Mouse (Mus musculus) G1E (cell line): ENCODE results near the gene Napa. TPM values are rescaled to one million over a fixed set of nuclear protein-coding genes. Genes with fewer than 3 reads are reported as not detected.
A peak's percentile ranks its signal among the peaks of the same experiment; 100 is the strongest.

ENCODE experiments used
- ATAC-seq: 2 replicates; pipeline ENCODE4 v1.8.0; 2016; ENCODE audit warnings: mild to moderate bottlenecking; ENCODE audit not compliant: insufficient number of reproducible peaks, poor library complexity, low FRiP score, severe bottlenecking; ENCODE audit errors: extremely low read depth
- DNase-seq: peaks from one replicate; pipeline ENCODE4 v3.0.0; 2012; ENCODE audit warnings: low spot score
- H3K27me3 ChIP-seq: 2 replicates; pipeline ENCODE4 v1.6.1; 2012; ENCODE audit warnings: mild to moderate bottlenecking, low read length, inconsistent platforms; ENCODE audit not compliant: insufficient read depth
- H3K36me3 ChIP-seq: replicated peaks from 2 replicates; pipeline ENCODE3; 2012; ENCODE audit warnings: mild to moderate bottlenecking, inconsistent platforms
- H3K4me1 ChIP-seq: 2 replicates; pipeline ENCODE4 v1.6.1; 2012; ENCODE audit warnings: low read depth, low read length, inconsistent platforms, mixed read lengths; ENCODE audit not compliant: insufficient read depth
- H3K4me3 ChIP-seq: 2 replicates; pipeline ENCODE4 v1.5.1; 2012; ENCODE audit warnings: low read depth, mild to moderate bottlenecking, inconsistent platforms, low read length, moderate library complexity, mixed read lengths
- H3K9me3 ChIP-seq: replicated peaks from 2 replicates; pipeline ENCODE4 v1.6.1; 2012; ENCODE audit warnings: inconsistent platforms
- CTCF ChIP-seq: IDR thresholded peaks from 2 replicates; pipeline ENCODE4 v1.5.1; 2012; ENCODE audit warnings: low read depth, low read length, inconsistent platforms, mixed read lengths
- GATA1 ChIP-seq: IDR thresholded peaks from 2 replicates; pipeline ENCODE4 v1.6.1; 2012; ENCODE audit warnings: borderline replicate concordance, low read length, inconsistent platforms, mixed read lengths
- GATA2 ChIP-seq: IDR thresholded peaks from 2 replicates; pipeline ENCODE4 v1.6.1; 2012; ENCODE audit warnings: low read depth, low read length, inconsistent platforms, borderline replicate concordance
- POLR2AphosphoS5 ChIP-seq: IDR thresholded peaks from 2 replicates; pipeline ENCODE4 v1.6.1; 2012; ENCODE audit warnings: low read depth, low read length, inconsistent platforms; ENCODE audit not compliant: insufficient replicate concordance
- TAL1 ChIP-seq: conservative IDR thresholded peaks from 2 replicates; pipeline ENCODE4 v1.6.1; 2012; ENCODE audit warnings: low read depth, low read length, inconsistent platforms, mixed read lengths
- polyA plus RNA-seq: library from polyadenylated mRNA; stranded (reverse); fragments of >175 nt; gene quantifications from 2 replicates; pipeline ENCODE4 v1.2.3, GENCODE M21; 2012
- total RNA-seq, 2 experiments: library from RNA; stranded (forward) in 1 of 2; stranded (reverse) in 1 of 2; fragments of 200-1000 nt in 1 of 2; fragments of >200 nt in 1 of 2; fragmentation: Nextera tagmentation in 1 of 2; gene quantifications; 2 replicates each; pipeline ENCODE4 v1.2.3; 2014 to 2017

Napa gene
- total and polyA plus RNA-seq, 3 experiments: 73.6 to 156 (median 137) TPM

DNA sequence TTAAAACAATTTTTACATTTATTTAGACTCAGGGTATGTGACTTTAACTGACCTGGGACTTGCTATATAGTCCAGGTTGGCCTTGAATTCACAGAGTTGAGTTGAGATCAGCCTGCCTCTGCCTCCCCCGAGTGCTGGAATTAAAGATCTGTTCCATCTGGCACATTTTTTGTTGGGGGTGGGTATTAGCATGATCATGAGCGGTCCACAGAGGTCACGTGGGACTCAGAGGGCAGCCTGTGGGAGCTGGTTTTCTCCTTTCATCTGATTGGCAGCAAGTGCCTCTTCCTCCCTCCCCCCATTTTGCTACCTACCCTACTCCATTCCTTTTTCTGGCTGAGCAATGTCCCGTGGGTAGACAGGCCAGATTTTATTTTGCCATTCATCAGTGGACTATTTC, 17.7 kb upstream of the Napa start:
- Histone ChIP-seq H3K9me3 (no peaks in the 10 kb centered on the region), H3K4me1 (no peaks in the 10 kb centered on the region; the same call in 1 of the 2 replicates), H3K27me3 (peaks cover 40% of the 10 kb centered on the region), H3K4me3 (no peak overlapping the region), H3K36me3 (no peaks in the 10 kb centered on the region)
- no peak for TF ChIP-seq POLR2AphosphoS5
- no peak for TF ChIP-seq GATA1
- TF ChIP-seq GATA2: no peak
- no peak for TF ChIP-seq TAL1
- no peak for TF ChIP-seq CTCF
- DNase-seq (no peak), ATAC-seq (no peak)

DNA sequence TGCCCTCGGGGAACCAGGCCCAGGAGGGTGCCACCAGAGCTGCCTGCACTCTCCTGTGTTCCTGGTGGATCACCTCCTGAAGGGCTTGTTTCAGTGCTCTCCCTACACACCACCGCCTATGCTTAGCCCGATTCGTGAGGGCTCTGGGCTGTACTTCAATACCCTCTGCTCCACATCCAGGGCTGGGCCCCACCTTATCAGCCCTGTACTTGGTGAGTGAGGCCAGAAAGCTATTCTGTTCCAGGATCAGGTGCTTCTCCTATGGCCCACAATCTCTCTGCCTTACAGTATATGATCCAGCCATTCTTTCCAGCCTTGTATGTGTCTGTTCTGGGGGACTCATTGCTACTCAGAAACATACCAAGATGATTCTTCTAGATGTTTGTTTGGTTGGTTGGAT, 14.9 kb upstream of the Napa start:
- Histone ChIP-seq H3K27me3 (peaks cover 36% of the 10 kb centered on the region), H3K4me3 (no peak overlapping the region), H3K9me3 (no peaks in the 10 kb centered on the region), H3K36me3 (no peaks in the 10 kb centered on the region), H3K4me1 (no peaks in the 10 kb centered on the region; the same call in 1 of the 2 replicates)
- ATAC-seq (no peak), DNase-seq (no peak)
- TF ChIP-seq GATA1 (no peak), GATA2 (no peak), POLR2AphosphoS5 (no peak), CTCF (no peak), TAL1 (no peak)

GRCm38 (mm10) chr7:16087587-16087986, 10.7 kb upstream of the Napa start:
- no peaks in the 10 kb centered on the region for H3K9me3 ChIP-seq
- no peak for ATAC-seq
- TF ChIP-seq POLR2AphosphoS5 (no peak), TAL1 (no peak), GATA2 (no peak), GATA1 (no peak), CTCF (no peak)

GRCm38 (mm10) chr7:16094592-16094991, 3.7 kb upstream of the Napa start:
- ATAC-seq (no peak), DNase-seq (no peak)
- Histone ChIP-seq H3K4me1 (peaks cover 12% of the 10 kb centered on the region), H3K27me3 (peaks cover 35% of the 10 kb centered on the region), H3K4me3 (no peak overlapping the region), H3K9me3 (no peaks in the 10 kb centered on the region), H3K36me3 (no peaks in the 10 kb centered on the region)
- TF ChIP-seq GATA1: no peak
- TF ChIP-seq TAL1: no peak
- no peak for TF ChIP-seq GATA2
- TF ChIP-seq CTCF: no peak
- TF ChIP-seq POLR2AphosphoS5: no peak

More at GRCm38 (mm10) chr7:16087587-16087986, 10.7 kb upstream of the Napa start:
- no peak overlapping the region for H3K4me3 ChIP-seq
- no peak for DNase-seq
- H3K36me3 ChIP-seq: no peaks in the 10 kb centered on the region
- peaks cover 26% of the 10 kb centered on the region for H3K27me3 ChIP-seq
- H3K4me1 ChIP-seq: no peaks in the 10 kb centered on the region

DNA sequence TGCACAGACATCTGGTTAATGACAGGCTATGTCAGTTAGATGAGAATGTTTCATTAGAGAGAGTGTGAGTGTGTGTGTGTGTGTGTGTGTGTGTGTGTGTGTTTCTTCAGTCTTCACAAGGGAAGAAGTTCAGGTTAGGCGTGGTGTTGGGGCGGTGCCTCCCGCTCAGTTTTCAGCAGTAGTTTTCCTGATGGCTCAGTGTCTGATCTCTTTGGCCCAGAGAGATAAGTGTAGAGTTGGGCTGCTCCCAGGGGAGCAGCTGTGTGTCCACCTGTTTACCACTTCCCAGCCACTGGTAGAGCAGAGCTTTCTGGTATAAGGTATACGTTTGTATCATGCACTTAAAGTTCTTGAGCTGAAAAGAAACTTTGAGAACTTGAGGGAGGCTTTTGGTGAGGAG, 1.6 kb downstream of the Napa start:
- Histone ChIP-seq H3K4me3 (peak overlapping the region; percentile 87; the same call in 1 of the 2 replicates), H3K36me3 (peaks cover 48% of the 10 kb centered on the region), H3K9me3 (no peaks in the 10 kb centered on the region), H3K4me1 (peaks cover 55% of the 10 kb centered on the region), H3K27me3 (peaks cover 11% of the 10 kb centered on the region)
- TF ChIP-seq CTCF: no peak
- TF ChIP-seq TAL1: no peak
- TF ChIP-seq POLR2AphosphoS5: no peak
- TF ChIP-seq GATA1: no peak
- no peak for TF ChIP-seq GATA2
- ATAC-seq (no peak), DNase-seq (no peak)

GRCm38 (mm10) chr7:16101081-16101480, 2.8 kb downstream of the Napa start:
- ATAC-seq (no peak), DNase-seq (no peak)
- H3K27me3 ChIP-seq: no peaks in the 10 kb centered on the region
- peaks cover 60% of the 10 kb centered on the region for H3K36me3 ChIP-seq
- no peak overlapping the region for H3K4me3 ChIP-seq
- H3K4me1 ChIP-seq: peaks cover 59% of the 10 kb centered on the region
- no peaks in the 10 kb centered on the region for H3K9me3 ChIP-seq
- no peak for TF ChIP-seq GATA1
- TF ChIP-seq TAL1: no peak
- no peak for TF ChIP-seq GATA2
- no peak for TF ChIP-seq CTCF
- TF ChIP-seq POLR2AphosphoS5: no peak
